Mouse (Mus musculus) embryonic facial prominence, embryonic 15.5 days (tissue): ENCODE data around the gene Rab20. TPM values are rescaled to one million over a fixed set of nuclear protein-coding genes. Genes with fewer than 3 reads are reported as not detected.

ENCODE experiments used
- polyA plus RNA-seq: library from polyadenylated mRNA; unstranded; fragments of >200 nt; fragmentation: Nextera tagmentation; extraction: Ambion mirVana; gene quantifications from 2 replicates; pipeline ENCODE4 v1.2.1, GENCODE M21; 2015

The Rab20 gene
- polyA plus RNA-seq, 1 experiment from 2014 or later, result 2.1 TPM

Other genes with a start within 250 kb of the Rab20 start
- gene Col4a2, start 165.9 kb downstream of the Rab20 start, polyA plus RNA-seq, result 86.9 and 93.4 TPM in 2 replicates
- 200 and 216 TPM in 2 replicates for gene Col4a1, start 165.9 kb downstream of the Rab20 start, polyA plus RNA-seq
- gene Naxd, start 18.8 kb upstream of the Rab20 start, polyA plus RNA-seq, result 120 and 132 TPM in 2 replicates
- 28.7 and 31.4 TPM in 2 replicates for gene Cars2, start 72.1 kb upstream of the Rab20 start, polyA plus RNA-seq
- 36.3 and 49.5 TPM in 2 replicates for gene Ing1, start 76.9 kb upstream of the Rab20 start, polyA plus RNA-seq
- gene Ankrd10, start 157.0 kb upstream of the Rab20 start, polyA plus RNA-seq, result 80.2 and 82.4 TPM in 2 replicates
- gene 1700016D06Rik, start 222.4 kb upstream of the Rab20 start, polyA plus RNA-seq, result not detected in 2 replicates
- 51.4 and 51.6 TPM in 2 replicates for gene Arhgef7, start 249.0 kb upstream of the Rab20 start, polyA plus RNA-seq